In genomic region chr4:138775435-138775834, GRCm38 (mm10) we compare ENCODE assay signal across 25 mouse cellular contexts. TPM values are rescaled to one million over a fixed set of nuclear protein-coding genes. Genes with fewer than 3 reads are reported as not detected.
DNase-seq lines count a peak whose midpoint lies in the region; ATAC-seq and TF ChIP-seq lines count a peak whose summit lies in the region.
"Had no signal": no experiment of that assay in that cellular context is flagged by ENCODE, and none has a peak within 500 bp of the region (broad histone marks: within the 10 kb centered on the region; RNA-seq: fewer than 3 reads in every experiment).

Gene Pla2g2d (plus strand): TSS chr4:138775735.

- WGBS in hindbrain, embryonic 11.5 days, result 92% methylated on average over 6 of the region's 6 CpGs
- 87% methylated on average over 6 of the region's 6 CpGs for WGBS in hindbrain, embryonic 14.5 days
- WGBS in thymus, adult 2 months, result 57% methylated on average over 6 of the region's 6 CpGs

- no peak within 1 kb of the TSS for H3K4me3 ChIP-seq in hindbrain, embryonic 11.5 days (ENCODE audit: low read depth, low read length)
- H3K4me3 ChIP-seq in hindbrain, embryonic 14.5 days (replicated peaks; ENCODE audit: low read length), result no peak within 1 kb of the TSS
- no peak within 1 kb of the TSS for H3K4me3 ChIP-seq in thymus, adult 2 months (ENCODE audit: control insufficient read depth, insufficient read depth, low read length)
- H3K4me3 ChIP-seq: forebrain, embryonic 10.5 days; forebrain, embryonic 13.5 days had no signal

- no peaks in the 10 kb centered on the region for H3K36me3 ChIP-seq in hindbrain, embryonic 11.5 days (ENCODE audit: control insufficient read depth, insufficient read depth, low read length)
- no peaks in the 10 kb centered on the region for H3K36me3 ChIP-seq in hindbrain, embryonic 14.5 days (replicated peaks; ENCODE audit: control insufficient read depth, insufficient read depth)
- H3K36me3 ChIP-seq in thymus, adult 2 months (ENCODE audit: control insufficient read depth, insufficient read depth, low read length), result no peaks in the 10 kb centered on the region
- H3K36me3 ChIP-seq: forebrain, embryonic 10.5 days; G1E had no signal

- no peaks in the 10 kb centered on the region for H3K27me3 ChIP-seq in hindbrain, embryonic 11.5 days (ENCODE audit: control insufficient read depth, insufficient read depth, low read length)
- H3K27me3 ChIP-seq in hindbrain, embryonic 14.5 days (ENCODE audit: control insufficient read depth, insufficient read depth, low read length), result no peaks in the 10 kb centered on the region
- no peaks in the 10 kb centered on the region for H3K27me3 ChIP-seq in thymus, adult 2 months (ENCODE audit: control insufficient read depth, insufficient read depth, low read length)
- H3K27me3 ChIP-seq: forebrain, embryonic 13.5 days had no signal

- TF ChIP-seq CTCF in thymus, adult 2 months (IDR thresholded peaks at IDR 0.05; ENCODE audit: borderline replicate concordance, control insufficient read depth, extremely low read depth, insufficient read depth, low read length, poor library complexity), result no peak

- H3K4me2 ChIP-seq in hindbrain, embryonic 11.5 days (replicated peaks; ENCODE audit: low read depth, low read length), result no peak within 1 kb of the TSS
- no peak within 1 kb of the TSS for H3K4me2 ChIP-seq in hindbrain, embryonic 14.5 days (replicated peaks)
- H3K4me2 ChIP-seq: forebrain, embryonic 13.5 days; heart, embryonic 11.5 days had no signal

- H3K27ac ChIP-seq in hindbrain, embryonic 11.5 days (ENCODE audit: low read depth, low read length), result 0 out of 2 replicates have a peak within 1 kb of the TSS, but pooled peaks have one; percentile 20
- H3K27ac ChIP-seq in hindbrain, embryonic 14.5 days, result no peak within 1 kb of the TSS
- no peak within 1 kb of the TSS for H3K27ac ChIP-seq in thymus, adult 2 months (ENCODE audit: control insufficient read depth, insufficient read depth, low read length)
- H3K27ac ChIP-seq: forebrain, embryonic 10.5 days; forebrain, embryonic 13.5 days had no signal

- no peak for ATAC-seq in hindbrain, embryonic 11.5 days (ENCODE audit: low FRiP score)
- no peak for ATAC-seq in hindbrain, embryonic 14.5 days (ENCODE audit: low FRiP score)
- ATAC-seq: forebrain, embryonic 13.5 days; forebrain, embryonic 16.5 days; Patski had no signal

- H3K9ac ChIP-seq in hindbrain, embryonic 11.5 days (ENCODE audit: low read depth, low read length), result no peak within 1 kb of the TSS
- H3K9ac ChIP-seq in hindbrain, embryonic 14.5 days, result no peak within 1 kb of the TSS
- H3K9ac ChIP-seq: forebrain, embryonic 13.5 days had no signal

- no peaks in the 10 kb centered on the region for H3K4me1 ChIP-seq in hindbrain, embryonic 11.5 days (replicated peaks; ENCODE audit: control insufficient read depth, insufficient read depth, low read length)
- peaks cover 10% of the 10 kb centered on the region for H3K4me1 ChIP-seq in hindbrain, embryonic 14.5 days (replicated peaks; ENCODE audit: control insufficient read depth, insufficient read depth, low read length)
- H3K4me1 ChIP-seq in thymus, adult 2 months (replicated peaks; ENCODE audit: control insufficient read depth, insufficient read depth, low read length), result no peaks in the 10 kb centered on the region
- H3K4me1 ChIP-seq: forebrain, embryonic 13.5 days had no signal

- H3K9me3 ChIP-seq in hindbrain, embryonic 11.5 days (ENCODE audit: control insufficient read depth, low read length), result no peaks in the 10 kb centered on the region
- no peaks in the 10 kb centered on the region for H3K9me3 ChIP-seq in hindbrain, embryonic 14.5 days (ENCODE audit: control insufficient read depth, low read length)
- H3K9me3 ChIP-seq: forebrain, embryonic 10.5 days; forebrain, embryonic 13.5 days had no signal

- TF ChIP-seq POLR2A in thymus, adult 2 months (IDR thresholded peaks at IDR 0.05; ENCODE audit: control insufficient read depth, extremely low read depth, insufficient read depth, low read length, poor library complexity), result no peak

- DNase-seq in hindbrain, embryonic 11.5 days (ENCODE audit: low spot score), result no peak
- no peak for DNase-seq in hindbrain, embryonic 14.5 days (ENCODE audit: low spot score)
- DNase-seq in layer of hippocampus, adult 9-11 months, result peak; percentile 33
- no peak for DNase-seq in layer of hippocampus, postnatal 10 days (ENCODE audit: low spot score in 2 of 2)
- no peak for DNase-seq in thymus, adult 2 months
- no peak for DNase-seq in thymus, postnatal 4 days
- DNase-seq: adrenal gland, postnatal 10 days; adrenal gland, postnatal 36 days; B cell, adult 2 months; cerebellum, adult 18-20 months; cerebellum, adult 9-10 months; cerebellum, postnatal 14 days; gastrocnemius, postnatal 10 days; gastrocnemius, postnatal 36 days had no signal

RNA-seq across cellular contexts. Expression of gene Pla2g2d, which starts in this region (rescaled TPM):
- polyA plus RNA-seq in hindbrain, embryonic 11.5 days (2014; fragmentation: Nextera tagmentation; extraction: Ambion mirVana), result 0.84 and 1.5 TPM in 2 replicates
- 0.62 and 0.74 TPM in 2 replicates for polyA plus RNA-seq in hindbrain, embryonic 14.5 days (2014; fragmentation: Nextera tagmentation; extraction: Ambion mirVana)
- not detected for total RNA-seq in layer of hippocampus, postnatal 10 days (2021)
- polyA plus RNA-seq in thymus, adult 2 months (2012; rRNA removed), result 35.0 and 54.4 TPM in 2 replicates
- total RNA-seq: CH12.LX; G1E; gastrocnemius, postnatal 10 days; granulocyte monocyte progenitor cell, adult 5-6 weeks; hematopoietic stem cell, adult 5-6 weeks had no signal
- polyA plus RNA-seq: G1E; heart, embryonic 11.5 days; heart, embryonic 14.5 days; heart, postnatal 0 days had no signal

Comparison
In these comparisons a context has a peak if more than half of its experiments do, and no peak if none do; other contexts are left out.
1. RNA of gene Pla2g2d (polyA plus RNA-seq): 35.0 to 54.4 TPM in thymus, adult 2 months; 0.84 to 1.5 TPM in hindbrain, embryonic 11.5 days and 0.62 to 0.74 TPM in hindbrain, embryonic 14.5 days; every median in the first group is over 10 times any median in the second.